Mouse (Mus musculus): ENCODE measurements around the gene Notch4.

The Notch4 gene

GRCm38 (mm10) chr17:34592581-34593549 is 28.8 kb downstream of the Notch4 start:
- in situ Hi-C loops (cut with MboI) = loop anchor here (25.0 kb wide), 1 partner anchor 406 kb away; the partner anchor contains the start of genes Psmb8, Psmb9 and Tap1

DNA sequence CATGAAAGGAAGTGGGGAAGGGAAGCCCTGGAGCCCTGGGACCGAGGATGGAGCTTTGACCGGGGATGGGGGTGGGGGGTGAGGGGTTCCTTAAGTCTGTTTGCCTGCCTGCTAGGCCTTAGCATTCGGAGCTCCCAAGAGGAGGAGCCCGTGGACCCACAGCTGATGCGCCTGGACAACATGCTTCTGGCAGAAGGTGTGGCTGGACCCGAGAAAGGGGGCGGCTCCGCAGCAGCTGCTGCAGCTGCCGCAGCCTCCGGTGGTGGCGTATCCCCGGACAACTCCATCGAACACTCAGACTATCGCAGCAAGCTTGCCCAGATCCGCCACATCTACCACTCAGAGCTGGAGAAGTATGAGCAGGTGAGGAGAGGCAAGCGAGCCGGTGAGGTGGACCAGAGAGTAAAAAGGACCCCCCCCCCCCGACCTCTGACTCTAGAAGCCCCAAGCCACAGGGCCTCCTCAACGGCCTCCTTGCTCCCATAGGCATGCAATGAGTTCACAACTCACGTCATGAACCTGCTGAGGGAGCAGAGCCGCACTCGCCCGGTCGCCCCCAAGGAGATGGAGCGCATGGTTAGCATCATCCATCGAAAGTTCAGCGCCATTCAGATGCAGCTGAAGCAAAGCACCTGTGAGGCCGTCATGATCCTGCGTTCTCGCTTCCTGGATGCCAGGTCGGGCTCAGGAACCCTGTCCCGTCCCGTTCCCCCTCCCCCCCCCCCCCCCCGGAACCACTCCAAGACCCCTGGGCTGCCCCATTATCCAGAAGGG is 29.9 kb downstream of the Notch4 start:
- in situ Hi-C loops (cut with MboI) = loop anchor here (25.0 kb wide), 1 partner anchor 407 kb away; the partner anchor contains the start of genes Psmb8, Psmb9 and Tap1

GRCm38 (mm10) chr17:34596098-34596497 is 32.0 kb downstream of the Notch4 start:
- in situ Hi-C loops (cut with MboI) = loop anchor here (25.0 kb wide), 1 partner anchor 409 kb away; the partner anchor contains the start of genes Psmb8, Psmb9 and Tap1

- in situ Hi-C loops (cut with MboI) = loop anchor here (25.0 kb wide), 1 partner anchor 410 kb away; the partner anchor contains the start of genes Psmb8, Psmb9 and Tap1
Measured at GRCm38 (mm10) chr17:34597566-34598095, 33.6 kb downstream of the Notch4 start, which contains the start of gene Ager. Gene Ager (plus strand): TSS chr17:34597862.

DNA sequence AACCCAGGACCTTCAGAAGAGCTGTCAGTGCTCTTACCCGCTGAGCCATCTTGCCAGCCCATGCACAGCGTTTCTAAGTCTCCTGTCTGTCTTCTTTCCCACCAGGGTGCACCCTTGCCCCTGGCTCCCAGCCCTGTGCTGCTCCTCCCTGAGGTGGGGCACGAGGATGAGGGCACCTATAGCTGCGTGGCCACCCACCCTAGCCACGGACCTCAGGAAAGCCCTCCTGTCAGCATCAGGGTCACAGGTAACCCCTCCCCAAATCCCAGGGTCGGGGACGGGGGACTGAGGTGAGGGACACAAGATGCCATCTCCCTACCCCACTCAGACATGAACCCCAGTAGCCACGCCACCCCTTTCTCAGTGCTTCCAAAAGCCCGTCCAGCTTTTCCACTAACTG is 35.8 kb downstream of the Notch4 start:
- in situ Hi-C loops (cut with MboI) = loop anchor here (25.0 kb wide), 1 partner anchor 413 kb away; the partner anchor contains the start of genes Psmb8, Psmb9 and Tap1

DNA sequence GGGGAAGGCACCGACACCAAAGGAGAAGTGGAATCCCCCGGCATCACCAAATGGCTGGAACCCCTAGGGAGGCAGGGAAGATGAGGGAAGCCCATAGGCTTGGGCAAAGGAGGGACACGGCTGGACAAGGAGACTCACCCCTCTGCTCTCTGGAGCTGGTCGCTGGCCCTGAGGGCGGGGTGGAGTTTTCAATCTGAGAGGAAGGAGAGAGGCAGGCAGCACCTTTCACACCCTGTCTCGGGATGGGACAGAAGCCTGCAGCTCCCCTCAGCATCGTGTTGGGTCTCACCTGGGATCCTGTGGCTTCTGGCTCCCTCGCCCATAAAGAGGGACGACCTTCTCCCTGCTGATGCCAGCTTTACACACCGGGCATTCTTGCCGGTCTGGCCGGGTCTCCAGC is 37.7 kb downstream of the Notch4 start:
- in situ Hi-C loops (cut with MboI) = no loop called here

- in situ Hi-C loops (cut with MboI) = no loop called here
Measured at GRCm38 (mm10) chr17:34603375-34604060, 39.5 kb downstream of the Notch4 start, which contains the start of gene Rnf5. Gene Rnf5 (minus strand): TSS chr17:34603690.

GRCm38 (mm10) chr17:34604061-34604508 is 40.0 kb downstream of the Notch4 start, which contains the start of gene Agpat1:
Gene Agpat1 (plus strand): TSS chr17:34604262.
- in situ Hi-C loops (cut with MboI) = no loop called here

DNA sequence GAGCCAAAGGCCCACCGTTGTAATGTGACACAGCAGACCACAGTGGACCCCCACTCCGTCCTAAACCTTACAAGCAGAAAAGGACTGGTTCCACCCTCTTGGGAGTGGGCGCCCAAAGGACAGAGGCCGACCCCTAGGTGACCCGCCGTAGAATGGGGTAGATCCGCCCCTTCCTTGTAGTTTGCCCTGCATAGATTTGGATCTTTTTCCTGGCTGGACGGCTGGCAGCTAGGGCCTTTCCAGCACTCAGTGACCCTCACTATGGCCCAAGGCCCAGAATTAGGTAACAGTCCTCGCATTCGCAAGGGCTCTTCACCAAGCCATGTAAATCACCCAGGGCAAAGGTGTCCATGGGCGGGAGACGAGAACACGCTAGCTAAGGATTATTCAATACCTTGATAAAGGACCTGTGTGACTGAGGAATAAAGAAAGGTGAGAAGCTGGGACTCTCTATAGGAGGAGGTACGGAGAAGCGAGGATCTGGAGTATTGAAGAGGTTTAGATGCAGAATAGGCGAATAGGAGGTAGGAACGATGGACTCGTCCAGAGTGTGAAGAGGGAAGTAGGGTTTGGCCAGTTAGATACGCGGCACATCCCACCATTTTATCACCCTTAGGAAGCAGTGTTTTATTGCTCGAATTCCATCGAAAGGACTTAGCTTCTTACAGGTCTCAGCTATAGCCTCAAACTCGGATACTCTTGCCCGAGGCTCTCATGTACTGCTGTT is 40.6 kb downstream of the Notch4 start:
- in situ Hi-C loops (cut with MboI) = no loop called here

- in situ Hi-C loops (cut with MboI) = no loop called here
Measured at GRCm38 (mm10) chr17:34605609-34606008, 41.5 kb downstream of the Notch4 start.

- in situ Hi-C loops (cut with MboI) = no loop called here
Measured at GRCm38 (mm10) chr17:34606186-34607039, 42.3 kb downstream of the Notch4 start.

DNA sequence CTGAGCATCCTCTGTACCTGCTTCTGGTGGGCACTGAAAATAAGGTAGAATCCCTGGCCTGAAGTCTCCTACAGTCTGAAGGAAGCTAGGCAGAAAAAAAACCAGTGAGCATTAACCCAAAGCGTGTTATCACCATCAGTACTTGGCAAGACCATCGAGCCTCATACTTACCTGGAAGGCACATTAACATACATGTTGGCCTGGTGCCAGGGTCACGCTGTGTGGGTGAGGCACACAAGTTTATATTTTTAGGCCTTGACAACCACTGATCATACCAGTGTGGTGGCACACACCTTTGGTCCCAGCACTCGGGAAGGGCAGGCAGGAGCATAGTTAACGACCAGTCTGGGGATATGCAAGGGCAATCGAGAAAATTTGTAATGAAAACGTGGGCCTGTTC is 43.9 kb downstream of the Notch4 start:
- in situ Hi-C loops (cut with MboI) = no loop called here

GRCm38 (mm10) chr17:34611050-34611449 is 47.0 kb downstream of the Notch4 start:
- in situ Hi-C loops (cut with MboI) = no loop called here

DNA sequence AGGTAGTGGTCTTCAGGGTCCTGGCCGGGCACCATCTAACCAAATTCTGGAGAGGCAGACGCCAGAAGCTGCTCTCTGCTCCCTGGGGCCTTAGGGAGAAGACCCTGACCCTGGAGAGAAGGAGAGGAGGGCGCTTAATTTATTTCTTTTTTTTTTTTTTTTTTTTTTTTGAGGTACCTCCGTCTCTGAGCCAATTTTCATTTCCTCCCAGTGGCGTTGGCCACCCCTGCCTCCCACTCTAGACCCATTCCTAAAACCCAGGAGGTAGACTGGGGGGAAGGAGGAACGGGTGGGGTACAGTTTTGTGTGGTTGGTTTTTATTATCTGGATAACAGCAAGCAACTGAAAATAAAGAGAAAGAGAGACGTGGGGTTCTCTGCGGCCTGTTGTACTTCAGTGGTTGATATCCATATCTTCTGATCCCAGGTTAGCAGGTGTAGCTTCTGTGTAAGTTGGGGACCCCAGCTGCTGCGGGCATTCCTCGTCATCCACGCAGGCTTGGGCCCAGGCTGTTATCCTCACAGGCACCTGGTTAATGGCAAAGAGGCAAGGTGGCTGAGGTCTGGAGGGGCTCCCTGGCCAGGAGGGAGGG is 49.1 kb downstream of the Notch4 start:
- in situ Hi-C loops (cut with MboI) = no loop called here

DNA sequence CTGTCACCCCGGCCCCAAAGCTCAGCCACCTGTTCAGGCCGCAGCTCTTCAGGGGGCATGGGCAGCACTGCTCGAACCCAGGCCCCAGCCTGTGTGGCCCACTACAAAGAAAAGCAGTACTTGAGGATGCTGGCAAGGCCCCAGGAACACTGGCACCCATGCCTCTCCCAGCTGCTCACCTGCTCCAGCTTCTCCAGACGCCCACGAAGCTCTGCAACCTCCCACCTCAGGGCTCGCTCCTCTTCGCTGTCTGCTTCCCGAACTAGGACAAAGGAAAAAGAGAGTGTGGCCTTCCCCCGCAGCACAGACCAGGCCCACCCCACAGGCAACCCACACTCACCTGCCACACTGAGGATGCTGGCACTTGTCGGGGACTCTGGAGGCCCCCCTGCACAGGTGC is 49.8 kb downstream of the Notch4 start:
- in situ Hi-C loops (cut with MboI) = no loop called here

DNA sequence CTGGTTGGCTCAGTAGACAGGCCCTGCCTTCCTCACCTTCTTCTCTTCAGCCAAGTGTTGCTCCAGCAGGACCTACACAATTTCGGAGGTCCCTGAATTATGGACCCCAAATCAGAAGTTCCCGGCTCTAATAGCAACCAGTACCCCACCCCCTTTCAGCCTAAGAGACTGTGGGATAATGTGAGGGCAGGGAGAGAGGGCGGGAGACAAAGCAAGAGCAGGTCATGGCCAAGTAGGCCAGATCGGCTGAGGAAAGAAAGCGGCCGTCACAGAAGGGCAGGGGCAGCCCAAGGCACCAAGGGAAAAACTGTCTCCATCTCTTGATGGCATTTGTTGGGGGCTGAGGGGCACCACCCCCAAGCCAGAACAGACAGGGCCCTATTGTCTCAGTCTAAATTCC is 51.8 kb downstream of the Notch4 start, which contains the start of gene Egfl8:
Gene Egfl8, minus strand, starts transcription at position 101 of the 400 bp plus-strand sequence.
- in situ Hi-C loops (cut with MboI) = loop anchor here (5.0 kb wide), 1 partner anchor 49 kb away; no protein-coding TSS in a partner anchor

DNA sequence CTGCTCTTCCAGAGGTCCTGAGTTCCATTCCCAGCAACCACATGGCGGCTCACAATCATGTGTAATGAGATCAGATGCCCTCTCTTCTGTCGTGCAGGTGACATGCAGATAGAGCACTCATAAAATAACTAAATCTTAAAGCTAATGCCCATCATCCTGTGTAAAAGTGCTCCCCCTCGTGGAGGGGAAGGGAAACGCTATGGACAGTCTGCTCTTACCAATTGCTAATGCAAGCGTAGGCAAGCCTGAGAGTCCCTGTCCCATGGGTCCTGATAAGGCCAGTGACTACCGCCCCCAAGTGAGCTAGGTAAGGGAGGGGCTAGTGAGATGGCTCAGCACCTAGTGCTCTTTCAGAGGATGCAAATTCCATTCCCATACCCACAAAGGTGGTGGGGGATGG is 54.9 kb downstream of the Notch4 start:
- in situ Hi-C loops (cut with MboI) = loop anchor here (5.0 kb wide), 1 partner anchor 52 kb away; no protein-coding TSS in a partner anchor

- in situ Hi-C loops (cut with MboI) = no loop called here
Measured at GRCm38 (mm10) chr17:34621006-34621405, 56.9 kb downstream of the Notch4 start.

- in situ Hi-C loops (cut with MboI) = no loop called here
Measured at GRCm38 (mm10) chr17:34623161-34623560, 59.1 kb downstream of the Notch4 start.
